Mouse (Mus musculus) monocyte, adult 2 months (primary cell): ENCODE measurements around the gene Olfr693.
"Not testable (repeated sequence)": the region's sequence is repeated elsewhere in the genome, so short reads cannot be mapped to it uniquely, and the experiment has no call there.

ENCODE experiments used
- DNase-seq, 2 experiments: peaks; one replicate each; pipeline ENCODE4 v3.0.0; 2022; ENCODE audit warnings: low spot score in 2 of 2, low read depth in 1 of 2

Gene Olfr693

GRCm38 (mm10) chr7:106680484-106680883 lies at the start of gene Olfr693:
Gene Olfr693 (minus strand): TSS chr7:106680584.
- DNase-seq = no peak

DNA sequence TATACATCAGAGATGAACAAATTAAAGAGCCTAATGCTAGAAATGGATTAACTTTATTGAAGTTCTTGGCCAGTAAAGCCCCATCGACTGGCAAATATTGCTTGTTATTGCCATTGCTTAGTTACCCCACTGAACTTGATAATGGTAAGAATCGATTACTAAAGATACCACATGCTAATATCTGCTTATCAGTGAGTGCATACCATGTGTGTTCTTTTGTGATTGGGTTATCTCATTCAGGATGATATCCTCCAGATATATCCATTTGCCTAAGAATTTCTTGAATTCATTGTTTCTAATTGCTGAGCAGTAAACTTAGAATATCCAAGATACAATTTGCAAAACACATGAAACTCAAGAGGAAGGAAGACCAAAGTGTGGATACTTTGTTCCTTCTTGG lies 45.3 kb upstream of the Olfr693 start:
- DNase-seq = not testable (repeated sequence)

DNA sequence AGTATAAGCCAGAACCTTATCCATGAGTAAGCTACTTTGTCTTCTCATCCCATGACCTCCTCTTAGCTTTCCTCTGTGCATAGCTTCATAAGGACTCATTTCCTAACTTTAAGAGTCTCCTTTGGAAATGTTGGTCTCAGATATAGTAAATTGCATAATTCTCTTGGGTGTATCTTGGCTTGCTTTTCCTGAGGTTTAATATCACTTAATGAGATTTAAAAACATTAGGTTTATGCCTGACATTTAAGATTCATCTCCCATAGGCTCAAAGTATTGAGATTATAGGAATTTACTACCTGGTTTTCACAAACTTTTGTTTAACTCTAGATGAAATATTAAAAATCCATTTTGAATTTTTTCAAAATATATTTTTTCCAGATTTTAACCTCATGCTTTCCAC lies 35.9 kb upstream of the Olfr693 start, which contains the start of gene Olfr695:
Gene Olfr695 (minus strand): TSS at position 101 of the 400 bp plus-strand sequence.
- DNase-seq = no peak

DNA sequence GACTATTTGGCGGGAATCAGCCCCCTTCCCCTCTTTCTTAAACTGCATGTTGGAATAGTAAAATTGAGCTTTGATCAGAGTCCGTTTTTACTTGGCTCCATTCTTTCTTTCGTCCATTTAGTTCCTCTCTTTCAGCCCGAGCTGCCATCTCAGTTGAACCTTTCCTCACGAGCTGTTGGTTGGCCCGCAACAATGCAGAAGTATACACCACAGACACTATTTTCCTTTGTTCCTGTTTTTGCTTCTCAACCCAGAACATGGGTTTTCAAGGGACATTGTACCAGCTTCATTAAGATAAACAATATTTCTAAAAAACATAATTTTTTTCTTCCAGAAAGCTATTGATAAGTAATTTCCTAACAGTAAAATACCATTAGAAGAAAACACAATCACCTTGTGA lies 31.1 kb upstream of the Olfr693 start:
- DNase-seq = no peak

DNA sequence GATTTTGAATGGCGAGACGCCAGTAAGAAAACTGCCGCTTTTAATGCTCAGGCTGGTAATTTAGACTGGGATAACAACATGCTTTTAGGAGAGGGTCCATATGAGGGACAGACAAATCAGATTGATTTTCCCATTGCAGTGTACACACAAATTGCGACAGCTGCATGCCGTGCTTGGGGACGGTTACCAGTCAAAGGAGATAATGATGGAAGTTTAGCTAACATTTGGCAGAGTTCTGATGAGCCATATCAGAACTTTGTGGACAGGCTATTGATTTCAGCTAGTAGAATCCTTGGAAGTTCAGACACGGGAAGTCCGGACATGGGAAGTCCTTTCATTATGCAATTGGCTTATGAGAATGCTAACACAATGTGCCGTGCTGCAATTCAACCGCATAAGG lies 27.3 kb upstream of the Olfr693 start:
- not testable (repeated sequence) for DNase-seq

DNA sequence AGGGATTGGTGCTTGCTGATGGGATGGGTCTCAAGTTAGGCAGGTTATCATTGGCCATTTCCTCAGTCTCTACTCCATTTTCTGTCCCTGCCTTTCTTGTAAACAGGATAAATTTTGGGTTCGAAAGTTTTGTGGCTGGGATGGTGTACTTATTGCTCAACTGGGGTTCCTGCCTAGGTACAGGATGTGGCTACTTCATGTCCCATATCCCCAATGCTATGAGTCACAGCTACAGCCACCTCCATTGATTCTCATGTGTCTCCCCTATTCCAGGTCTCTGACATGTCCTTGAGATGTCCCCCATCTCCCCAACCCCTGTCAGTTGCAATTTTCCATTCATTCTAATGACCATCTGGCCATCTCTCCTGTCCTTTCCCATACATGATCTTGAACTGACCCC lies 16.5 kb upstream of the Olfr693 start:
- no peak for DNase-seq

DNA sequence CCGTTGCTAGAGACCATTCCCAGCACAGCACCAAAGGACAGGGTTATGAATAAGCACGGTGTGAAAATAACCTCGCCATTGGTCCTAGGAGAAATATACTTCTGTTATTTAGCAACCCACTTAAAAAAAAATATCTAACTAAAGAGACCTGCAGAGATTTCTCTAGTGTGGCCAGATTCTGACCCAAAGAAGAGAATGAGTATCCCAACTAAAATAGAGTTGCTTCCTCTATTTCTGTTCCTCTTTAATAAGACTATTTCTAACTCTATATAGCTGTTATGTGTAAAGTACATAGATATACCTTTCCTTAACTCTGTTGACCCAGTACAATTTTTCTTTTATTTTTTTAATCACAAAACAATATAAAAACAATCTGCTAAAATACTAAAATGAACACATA lies 12.6 kb upstream of the Olfr693 start:
- no peak for DNase-seq

DNA sequence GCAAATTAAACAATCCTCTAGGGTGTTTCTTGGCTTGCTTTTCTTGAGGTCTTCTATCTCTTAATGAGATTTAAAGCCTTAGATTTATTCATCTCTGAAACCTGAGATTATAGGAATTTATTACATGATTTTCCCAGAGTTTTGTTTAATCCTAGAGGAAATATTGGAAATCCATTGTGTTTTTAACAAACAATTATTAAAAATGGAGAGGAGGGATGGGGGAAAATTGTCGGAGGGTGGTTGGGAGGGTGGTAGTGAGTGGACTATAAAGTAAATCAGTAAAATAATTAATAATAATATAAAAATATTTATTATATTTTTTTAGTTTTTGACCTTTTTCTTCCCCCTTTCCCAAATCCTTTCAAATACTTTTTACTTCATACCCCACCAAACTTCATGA lies 11.3 kb upstream of the Olfr693 start, which contains the start of gene Olfr694:
Gene Olfr694 (minus strand): TSS at position 101 of the 400 bp plus-strand sequence.
- no peak for DNase-seq

GRCm38 (mm10) chr7:106685382-106685781 lies 5.0 kb upstream of the Olfr693 start:
- no peak for DNase-seq

DNA sequence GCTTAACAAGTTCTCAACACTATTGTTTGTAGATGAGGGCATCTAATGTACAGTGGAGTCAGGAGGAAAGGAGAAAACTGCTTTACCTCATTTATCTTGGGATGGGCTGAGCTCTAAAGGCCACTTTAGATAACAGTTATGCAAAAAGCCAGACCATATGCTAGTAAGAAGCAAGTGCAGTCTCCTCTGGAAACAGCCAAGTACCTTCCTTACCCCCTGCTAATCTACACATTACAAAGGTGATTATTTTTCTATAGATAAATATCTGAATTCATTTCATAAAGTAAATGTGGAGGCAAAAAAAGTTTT lies 28.1 kb downstream of the Olfr693 start:
- no peak for DNase-seq

DNA sequence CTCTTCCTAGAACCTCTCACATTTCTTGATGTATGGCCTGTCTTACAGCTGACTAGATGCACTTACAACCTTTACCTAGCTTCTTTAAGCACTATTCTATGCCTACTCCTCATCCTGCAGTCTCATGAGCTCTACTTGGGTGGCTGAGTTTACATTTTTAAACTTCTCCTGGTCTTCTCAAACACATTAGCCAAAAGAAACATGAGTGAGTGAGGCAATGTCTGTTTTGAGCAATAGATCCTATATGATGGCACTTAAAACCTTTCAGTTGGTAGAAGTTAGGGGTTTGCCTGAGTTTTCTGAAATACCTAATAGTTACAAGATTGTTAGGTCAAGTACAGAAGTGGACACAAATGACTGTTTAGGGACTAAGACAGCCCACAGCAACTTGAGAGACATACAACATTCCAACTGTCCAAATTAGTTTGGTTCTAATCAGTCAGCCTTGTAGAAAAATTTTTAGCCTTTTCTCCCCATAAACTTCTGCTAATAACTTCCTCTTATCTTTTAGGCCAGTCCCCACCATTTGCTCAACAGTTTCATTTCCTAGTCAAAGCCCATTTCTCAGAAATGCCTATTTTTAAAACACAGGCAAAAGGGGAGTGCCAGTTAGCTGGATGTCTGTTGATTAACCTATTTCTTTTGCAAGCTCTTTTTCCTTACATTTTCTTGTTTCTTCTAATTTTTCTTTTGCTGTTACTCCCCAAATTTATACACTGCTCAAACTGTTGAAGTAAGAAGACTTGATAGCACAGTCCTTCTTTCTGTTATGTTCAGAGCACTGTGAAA lies 28.6 kb downstream of the Olfr693 start:
- peak in 1 of 2 experiments; percentile 9 for DNase-seq

DNA sequence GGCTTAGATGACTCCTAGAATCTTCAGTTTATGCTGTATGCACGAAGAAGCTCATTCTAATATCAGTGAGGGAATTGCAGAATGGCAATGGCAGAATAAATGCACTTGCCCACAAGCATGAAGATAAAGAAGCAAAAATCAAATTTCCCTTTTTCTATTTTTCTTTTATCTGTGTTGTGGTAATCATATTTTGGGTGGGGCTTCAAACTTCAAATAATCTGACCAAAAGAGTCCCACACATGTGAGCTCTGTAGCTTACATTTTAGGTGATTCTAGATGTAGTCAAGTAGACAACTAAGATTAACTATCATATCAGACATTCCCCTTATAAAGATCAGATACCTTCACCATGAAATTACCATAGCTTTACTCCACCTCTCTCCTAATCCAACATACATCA lies 30.6 kb downstream of the Olfr693 start:
- no peak for DNase-seq

DNA sequence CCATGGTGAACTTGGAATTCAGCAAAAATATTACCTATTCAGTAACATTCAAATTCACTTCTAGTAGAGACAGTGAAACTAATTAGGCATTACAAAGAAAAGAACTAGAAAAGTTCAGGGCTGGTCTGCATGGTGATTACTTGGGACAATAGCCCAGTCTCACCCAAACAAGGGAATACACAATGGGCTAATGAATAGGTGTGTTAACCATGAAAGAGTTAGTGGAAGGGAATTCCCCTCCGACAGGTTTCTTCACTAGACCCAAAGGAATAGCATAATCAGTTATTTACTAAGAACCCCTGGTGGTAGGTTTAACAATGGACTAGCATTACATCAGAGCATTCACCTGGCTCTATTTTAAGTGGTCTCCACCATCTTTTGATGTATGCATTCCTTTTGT lies 35.1 kb downstream of the Olfr693 start:
- no peak for DNase-seq

DNA sequence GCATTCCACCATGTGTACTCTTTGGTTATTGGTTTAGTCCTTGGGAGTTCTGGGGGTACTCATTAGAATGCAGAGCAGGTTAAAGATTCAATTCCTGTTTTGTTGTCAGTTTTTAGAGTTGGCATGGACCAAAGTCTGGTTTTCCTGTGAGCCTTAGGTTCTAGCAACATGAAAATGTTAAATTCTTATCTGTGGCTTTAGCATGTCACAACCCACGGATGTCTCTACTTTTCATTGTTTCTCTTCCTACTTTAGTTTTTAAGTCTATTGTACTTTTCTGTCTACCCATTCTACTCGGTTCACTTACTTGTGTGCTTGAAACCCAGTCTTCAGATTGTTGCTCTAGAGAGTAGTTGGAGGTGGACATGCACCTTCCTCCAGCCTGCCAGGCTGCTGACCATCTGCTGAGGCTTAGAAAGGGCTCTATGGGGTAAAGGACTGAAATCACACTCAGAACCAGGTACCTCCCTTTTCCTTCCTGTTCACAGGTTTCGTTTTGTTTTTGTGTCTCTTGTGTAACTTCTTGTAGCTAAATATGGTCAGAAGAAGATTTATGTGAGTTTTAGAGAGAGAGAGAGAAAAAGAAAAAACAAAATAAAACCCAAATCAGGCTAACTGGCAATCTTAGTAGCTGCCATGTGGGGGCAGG lies 36.0 kb downstream of the Olfr693 start:
- peak in 1 of 2 experiments; percentile 11 for DNase-seq

- DNase-seq = no peak
Observed at GRCm38 (mm10) chr7:106640839-106641238, 39.5 kb downstream of the Olfr693 start.

DNA sequence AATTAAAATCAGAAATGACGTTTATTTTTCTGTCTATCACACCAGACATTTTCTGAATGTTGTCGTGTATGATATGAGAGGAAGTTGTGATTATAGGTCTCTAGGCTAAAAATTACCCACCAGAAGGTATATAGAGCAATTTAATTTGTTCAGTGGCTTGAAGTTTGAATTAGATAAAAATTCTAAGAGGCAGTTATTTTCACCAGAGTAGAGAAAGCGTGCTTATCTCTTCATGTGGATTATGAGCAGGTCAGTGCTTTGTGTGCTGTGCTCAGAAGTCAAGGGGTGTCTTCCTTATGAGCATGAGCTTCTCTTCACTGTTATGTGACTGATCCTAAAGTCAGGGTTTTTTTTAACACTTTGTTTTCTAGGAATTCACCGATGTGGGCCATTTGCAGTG lies 44.8 kb downstream of the Olfr693 start:
- no peak for DNase-seq
